ENCODE assay signal across 11 mouse cellular contexts in genomic region chr5:114685986-114686385, GRCm38 (mm10).
"Had no signal": no experiment of that assay in that cellular context is flagged by ENCODE, and none has a peak within 500 bp of the region (broad histone marks: within the 10 kb centered on the region; RNA-seq: fewer than 3 reads in every experiment).

No protein-coding gene starts in this region.

- DNase-seq: lung, embryonic 14.5 days; lung, postnatal 4 days; midbrain, embryonic 14.5 days; retina, postnatal 1 day; right cerebral cortex, adult 18-20 months; right cerebral cortex, postnatal 25 days; right cerebral cortex, postnatal 4 days; spleen, adult 18-20 months; thymus, adult 18-20 months; thymus, postnatal 14 days; thymus, postnatal 36 days had no signal
